9 mouse cellular contexts compared by ENCODE assay signal in the genomic region with DNA sequence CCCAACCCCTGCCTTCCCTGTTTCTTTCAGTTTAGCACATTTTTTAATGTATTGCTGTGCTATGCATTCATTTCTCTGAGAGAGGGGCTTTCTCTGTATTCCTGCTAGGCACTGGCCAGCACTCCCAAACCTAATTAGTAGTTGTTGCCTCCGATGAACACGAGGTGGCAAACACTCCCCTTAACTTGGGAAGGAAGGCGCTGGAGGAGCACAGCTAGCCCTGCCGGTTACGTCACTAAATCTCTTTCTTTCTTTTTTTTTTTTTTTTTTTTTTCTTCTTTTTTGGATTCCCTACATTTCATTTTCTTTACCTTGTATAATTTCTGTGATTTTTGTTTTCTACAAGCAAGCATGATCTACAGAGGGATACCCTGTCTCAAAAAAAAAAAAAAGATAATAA. TPM values are rescaled to one million over a fixed set of nuclear protein-coding genes. Genes with fewer than 3 reads are reported as not detected.
DNase-seq lines count a peak whose midpoint lies in the region; ATAC-seq and TF ChIP-seq lines count a peak whose summit lies in the region.
"Had no signal": no experiment of that assay in that cellular context is flagged by ENCODE, and none has a peak within 500 bp of the region (broad histone marks: within the 10 kb centered on the region; RNA-seq: fewer than 3 reads in every experiment).

No protein-coding gene starts in this region.

- H3K36me3 ChIP-seq in forebrain, embryonic 12.5 days (replicated peaks) = no peaks in the 10 kb centered on the region
- no peaks in the 10 kb centered on the region for H3K36me3 ChIP-seq in forebrain, embryonic 15.5 days
- no peaks in the 10 kb centered on the region for H3K36me3 ChIP-seq in midbrain, postnatal 0 days (ENCODE audit: insufficient read depth, low read length)
- no peaks in the 10 kb centered on the region for H3K36me3 ChIP-seq in midbrain, embryonic 10.5 days

- no peak overlapping the region for H3K9ac ChIP-seq in forebrain, embryonic 12.5 days
- no peak overlapping the region for H3K9ac ChIP-seq in forebrain, embryonic 15.5 days (replicated peaks)
- no peak overlapping the region for H3K9ac ChIP-seq in midbrain, postnatal 0 days (replicated peaks; ENCODE audit: low read length, poor library complexity, severe bottlenecking)

- H3K27ac ChIP-seq in forebrain, embryonic 12.5 days = no peak overlapping the region
- H3K27ac ChIP-seq in forebrain, embryonic 15.5 days (replicated peaks) = no peak overlapping the region
- no peak overlapping the region for H3K27ac ChIP-seq in midbrain, postnatal 0 days (ENCODE audit: low read depth, low read length)
- no peak overlapping the region for H3K27ac ChIP-seq in midbrain, embryonic 10.5 days (replicated peaks)

- no peaks in the 10 kb centered on the region for H3K9me3 ChIP-seq in forebrain, embryonic 12.5 days
- no peaks in the 10 kb centered on the region for H3K9me3 ChIP-seq in forebrain, embryonic 15.5 days
- no peaks in the 10 kb centered on the region for H3K9me3 ChIP-seq in midbrain, postnatal 0 days (ENCODE audit: low read length)
- no peaks in the 10 kb centered on the region for H3K9me3 ChIP-seq in midbrain, embryonic 10.5 days (replicated peaks)

- 5% methylated on average over 5 of the region's 5 CpGs for WGBS in forebrain, embryonic 12.5 days
- WGBS in forebrain, embryonic 15.5 days = 2% methylated on average over 5 of the region's 5 CpGs
- WGBS in midbrain, postnatal 0 days = 3% methylated on average over 5 of the region's 5 CpGs
- WGBS in midbrain, embryonic 10.5 days = 11% methylated on average over 5 of the region's 5 CpGs

- H3K4me1 ChIP-seq in forebrain, embryonic 12.5 days = no peaks in the 10 kb centered on the region
- peaks cover 9% of the 10 kb centered on the region for H3K4me1 ChIP-seq in forebrain, embryonic 15.5 days
- H3K4me1 ChIP-seq in midbrain, postnatal 0 days (ENCODE audit: insufficient read depth, low read length) = no peaks in the 10 kb centered on the region
- H3K4me1 ChIP-seq in midbrain, embryonic 10.5 days = peaks cover 13% of the 10 kb centered on the region

- peak; percentile 90 for DNase-seq in midbrain, postnatal 0 days (ENCODE audit: low spot score)
- no peak for DNase-seq in midbrain, embryonic 10.5 days (ENCODE audit: low spot score)
- peak; percentile 62 for DNase-seq in kidney, postnatal 14 days
- DNase-seq in lung, postnatal 36 days = peak; percentile 76
- DNase-seq in c-Kit-positive CD71-positive TER-119-positive erythroid progenitor cells, embryonic 14.5 days (ENCODE audit: low spot score) = no peak

- no peak overlapping the region for H3K4me3 ChIP-seq in forebrain, embryonic 12.5 days (replicated peaks)
- H3K4me3 ChIP-seq in forebrain, embryonic 15.5 days = no peak overlapping the region
- no peak overlapping the region for H3K4me3 ChIP-seq in midbrain, postnatal 0 days (ENCODE audit: low read depth, low read length)
- no peak overlapping the region for H3K4me3 ChIP-seq in midbrain, embryonic 10.5 days

- peak; percentile 82 for TF ChIP-seq CTCF in midbrain, postnatal 0 days (IDR thresholded peaks at IDR 0.05)

- no peak overlapping the region for H3K4me2 ChIP-seq in forebrain, embryonic 12.5 days
- H3K4me2 ChIP-seq in forebrain, embryonic 15.5 days (replicated peaks) = no peak overlapping the region
- H3K4me2 ChIP-seq in midbrain, postnatal 0 days (ENCODE audit: low read depth, low read length, poor library complexity, severe bottlenecking) = no peak overlapping the region

- H3K27me3 ChIP-seq in forebrain, embryonic 12.5 days = 0 out of 2 replicates have a peak, but pooled peaks cover 10% of the 10 kb centered on the region
- no peaks in the 10 kb centered on the region for H3K27me3 ChIP-seq in forebrain, embryonic 15.5 days
- no peaks in the 10 kb centered on the region for H3K27me3 ChIP-seq in midbrain, postnatal 0 days (ENCODE audit: insufficient read depth, low read length)
- peaks cover 3% of the 10 kb centered on the region; the same call in 1 of the 2 replicates for H3K27me3 ChIP-seq in midbrain, embryonic 10.5 days (ENCODE audit: low read depth, poor library complexity, severe bottlenecking)

- ATAC-seq in forebrain, embryonic 12.5 days (ENCODE audit: low FRiP score) = 0 out of 2 replicates have a peak, but pooled peaks have one; percentile 39
- no peak for ATAC-seq in forebrain, embryonic 15.5 days (replicated peaks)
- 0 out of 2 replicates have a peak, but pooled peaks have one; percentile 69 for ATAC-seq in midbrain, postnatal 0 days (ENCODE audit: low FRiP score)
- ATAC-seq in common myeloid progenitor, adult 5-6 weeks (replicated peaks; ENCODE audit: low read depth, poor library complexity, severe bottlenecking) = peak; percentile 80

RNA-seq across cellular contexts. Expression of gene BC017158, which starts 6.9 kb away (rescaled TPM):
- 17.3 and 19.1 TPM in 2 replicates for polyA plus RNA-seq in forebrain, embryonic 12.5 days (2016; fragmentation: Nextera tagmentation; extraction: Ambion mirVana)
- polyA plus RNA-seq in forebrain, embryonic 15.5 days (2015; fragmentation: Nextera tagmentation; extraction: Ambion mirVana) = 13.1 and 14.2 TPM in 2 replicates
- total RNA-seq in midbrain, postnatal 0 days (2014; rRNA removed) = 27.7 and 28.0 TPM in 2 replicates
- 17.9 and 18.3 TPM in 2 replicates for polyA plus RNA-seq in midbrain, postnatal 0 days (2015; fragmentation: Nextera tagmentation; extraction: Ambion mirVana)
- 24.6 and 26.3 TPM in 2 replicates for polyA plus RNA-seq in midbrain, embryonic 10.5 days (2016; fragmentation: Nextera tagmentation; extraction: Ambion mirVana)
- 20.4 and 30.5 TPM in 2 replicates for total RNA-seq in common myeloid progenitor, adult 5-6 weeks (2017)

RNA-seq across cellular contexts. Expression of gene Slc5a2, which starts 39.5 kb away (rescaled TPM):
- not detected in 2 replicates for polyA plus RNA-seq in forebrain, embryonic 12.5 days (2016; fragmentation: Nextera tagmentation; extraction: Ambion mirVana)
- polyA plus RNA-seq in forebrain, embryonic 15.5 days (2015; fragmentation: Nextera tagmentation; extraction: Ambion mirVana) = not detected in 2 replicates
- not detected in 2 replicates for total RNA-seq in midbrain, postnatal 0 days (2014; rRNA removed)
- polyA plus RNA-seq in midbrain, postnatal 0 days (2015; fragmentation: Nextera tagmentation; extraction: Ambion mirVana) = 0.36 TPM in 1 of 2 replicates, not detected in the other
- polyA plus RNA-seq in midbrain, embryonic 10.5 days (2016; fragmentation: Nextera tagmentation; extraction: Ambion mirVana) = 0.28 and 0.50 TPM in 2 replicates
- total RNA-seq in common myeloid progenitor, adult 5-6 weeks (2017) = 0.14 TPM in 1 of 2 replicates, not detected in the other
- total RNA-seq: neutrophil, adult 5-6 weeks had no signal

RNA-seq across cellular contexts. Expression of gene Tgfb1i1, which starts 58.3 kb away (rescaled TPM):
- polyA plus RNA-seq in forebrain, embryonic 12.5 days (2016; fragmentation: Nextera tagmentation; extraction: Ambion mirVana) = 24.0 and 27.7 TPM in 2 replicates
- 14.0 and 14.6 TPM in 2 replicates for polyA plus RNA-seq in forebrain, embryonic 15.5 days (2015; fragmentation: Nextera tagmentation; extraction: Ambion mirVana)
- total RNA-seq in midbrain, postnatal 0 days (2014; rRNA removed) = 14.4 and 20.2 TPM in 2 replicates
- 18.2 and 23.0 TPM in 2 replicates for polyA plus RNA-seq in midbrain, postnatal 0 days (2015; fragmentation: Nextera tagmentation; extraction: Ambion mirVana)
- 40.9 and 45.3 TPM in 2 replicates for polyA plus RNA-seq in midbrain, embryonic 10.5 days (2016; fragmentation: Nextera tagmentation; extraction: Ambion mirVana)
- 0.32 and 0.63 TPM in 2 replicates for total RNA-seq in common myeloid progenitor, adult 5-6 weeks (2017)

Comparison
In these comparisons a context has a peak if more than half of its experiments do, and no peak if none do; other contexts are left out.
1. DNase-seq: peak in midbrain, postnatal 0 days (single experiment), kidney, postnatal 14 days (single experiment) and lung, postnatal 36 days (single experiment); none in midbrain, embryonic 10.5 days (single experiment) and c-Kit-positive CD71-positive TER-119-positive erythroid progenitor cells, embryonic 14.5 days (single experiment).